Mouse (Mus musculus) frontal cortex, adult 2 months (tissue): ENCODE measurements around the gene Gm28729. TPM values are rescaled to one million over a fixed set of nuclear protein-coding genes. Genes with fewer than 3 reads are reported as not detected.

ENCODE experiments used
- DNase-seq, 2 experiments: peaks; one replicate each; pipeline ENCODE4 v3.0.0; 2022; ENCODE audit warnings: low spot score in 1 of 2; ENCODE audit errors: extremely low spot score in 1 of 2
- polyA plus RNA-seq: library from polyadenylated mRNA; depleted of rRNA; stranded (reverse); fragments of >200 nt; gene quantifications from 2 replicates; pipeline ENCODE4 v1.2.3, GENCODE M21; 2012; rRNA removed

Gm28729 gene
- polyA plus RNA-seq, 1 experiment, result 0.06 TPM

- DNase-seq, result no peak
Measured at GRCm38 (mm10) chr9:96469556-96470265, 55.4 kb downstream of the Gm28729 start.

DNA sequence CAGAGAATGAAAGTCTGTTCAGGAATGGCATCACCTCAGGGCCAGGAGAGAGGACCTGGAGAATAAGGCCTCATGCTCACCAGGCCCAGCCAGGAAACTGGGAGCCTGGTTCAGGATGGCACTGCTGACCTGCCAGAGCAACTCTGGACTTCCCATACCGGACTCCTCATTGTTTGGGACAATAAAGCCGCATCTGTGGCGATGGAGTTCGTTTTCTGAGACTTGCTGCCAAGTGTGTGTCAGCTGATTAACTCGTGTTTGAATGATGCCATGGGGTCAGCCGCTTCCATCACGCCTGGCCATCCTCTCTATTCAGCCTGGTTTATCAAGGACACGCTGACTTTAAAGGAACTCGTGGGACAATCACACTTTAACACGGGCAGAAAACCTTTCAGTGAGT, 61.4 kb downstream of the Gm28729 start:
- DNase-seq, result peak; percentile 20 to 30

DNA sequence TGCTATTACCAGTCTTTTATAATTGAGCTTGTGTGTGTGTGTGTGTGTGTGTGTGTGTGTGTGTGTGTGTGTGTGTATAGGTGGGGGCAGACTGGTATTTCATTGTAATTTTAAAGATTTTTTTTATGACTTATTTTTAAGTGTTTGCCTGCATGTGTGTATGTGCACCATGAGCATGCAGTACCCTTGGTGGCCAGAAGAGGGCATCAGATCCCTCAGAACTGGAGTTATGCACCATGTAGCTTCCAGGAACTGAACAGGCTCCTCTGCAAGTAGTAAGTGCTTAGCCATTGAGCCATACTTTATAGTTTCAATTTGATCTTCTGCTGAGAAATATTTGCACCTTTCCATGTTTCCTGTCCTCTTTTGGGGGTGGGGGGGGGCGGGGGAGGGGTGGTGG, 63.5 kb downstream of the Gm28729 start:
- no peak for DNase-seq

GRCm38 (mm10) chr9:96460117-96460865, 64.8 kb downstream of the Gm28729 start:
- DNase-seq, result no peak

GRCm38 (mm10) chr9:96455618-96456017, 69.4 kb downstream of the Gm28729 start:
- no peak for DNase-seq

DNA sequence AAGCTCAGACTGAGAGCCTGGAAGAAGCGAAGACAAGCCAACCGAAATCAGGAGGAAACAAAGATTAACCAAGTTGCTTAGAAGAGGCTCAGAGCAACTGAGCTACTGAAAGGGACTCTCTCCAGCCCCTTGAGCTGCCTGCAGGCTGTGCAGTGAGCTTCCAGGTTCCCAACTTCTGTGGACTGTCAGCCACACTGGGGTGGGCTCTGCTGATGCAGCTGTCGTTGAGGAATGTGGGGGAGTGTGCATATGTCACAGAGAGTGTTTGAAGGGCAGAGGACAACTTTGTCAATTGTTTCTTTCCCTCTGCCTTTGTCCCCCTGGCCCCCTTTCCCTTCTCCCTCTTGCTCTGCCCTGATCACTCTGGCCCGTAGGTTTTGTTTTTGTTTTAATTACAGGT, 72.1 kb downstream of the Gm28729 start:
- DNase-seq, result no peak

DNA sequence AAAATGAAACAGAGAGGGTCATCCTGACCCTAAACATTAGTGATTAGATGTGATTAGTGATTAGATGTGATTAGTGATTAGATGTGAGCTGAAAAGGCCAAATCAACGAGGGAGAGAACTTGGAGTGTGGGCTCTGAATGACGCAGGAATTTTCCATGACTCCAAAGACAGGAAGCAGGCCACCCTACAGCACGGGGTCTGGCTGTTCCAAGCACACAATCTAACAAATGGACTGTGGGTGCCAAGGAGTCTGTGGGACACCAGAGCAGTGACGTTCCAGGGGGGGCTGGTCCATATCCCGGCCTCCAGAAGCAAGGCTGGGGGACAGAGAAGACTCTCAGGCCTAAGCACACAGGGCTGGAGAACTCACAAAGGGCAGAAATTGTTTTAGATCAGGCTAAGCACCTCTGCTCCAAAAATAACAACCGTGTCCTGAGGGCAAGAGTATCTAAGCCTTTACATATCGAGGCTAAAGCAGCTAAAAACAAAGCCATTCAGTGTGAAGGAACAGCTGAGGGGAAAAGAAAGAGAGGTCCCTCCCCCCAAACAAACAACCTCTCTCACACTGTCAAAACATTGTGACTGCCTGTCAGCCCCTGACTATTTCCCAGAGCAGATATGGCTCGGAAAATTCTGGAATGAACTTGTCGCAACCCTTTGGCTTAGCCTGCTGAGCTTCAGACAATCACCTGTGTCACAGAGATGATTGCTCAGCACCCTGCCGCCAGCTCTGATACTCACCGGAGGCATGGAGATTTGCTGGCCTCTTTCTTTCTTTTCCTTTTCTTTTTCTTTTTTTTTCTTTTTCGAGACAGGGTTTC, 74.0 kb downstream of the Gm28729 start:
- DNase-seq, result no peak

DNA sequence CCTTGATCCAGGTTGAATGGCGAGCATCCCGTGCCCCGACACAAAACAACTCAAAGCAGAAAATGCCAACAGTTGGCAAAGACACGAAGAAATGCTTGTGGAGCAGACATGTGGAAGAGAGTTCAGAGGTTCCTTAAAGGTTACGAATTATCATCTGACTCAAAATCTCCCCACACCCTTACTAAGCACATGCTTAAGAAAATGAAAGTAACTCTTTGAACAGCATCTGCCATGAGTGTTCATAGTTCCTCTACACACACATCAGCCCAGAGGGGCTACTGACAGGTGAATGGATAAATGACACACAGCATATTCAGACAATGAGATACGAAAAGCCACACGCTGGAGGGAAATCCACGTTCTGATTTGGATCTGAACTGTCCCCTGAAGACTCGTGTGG, 75.5 kb downstream of the Gm28729 start:
- no peak for DNase-seq

- DNase-seq, result peak in 1 of 2 experiments; percentile 28
Measured at GRCm38 (mm10) chr9:96445351-96445750, 79.7 kb downstream of the Gm28729 start.

- no peak for DNase-seq
Measured at GRCm38 (mm10) chr9:96442081-96442480, 83.0 kb downstream of the Gm28729 start.

- DNase-seq, result peak in 1 of 2 experiments; percentile 17
Measured at GRCm38 (mm10) chr9:96438334-96438871, 86.7 kb downstream of the Gm28729 start.

GRCm38 (mm10) chr9:96437805-96438333, 87.2 kb downstream of the Gm28729 start:
- peak in 1 of 2 experiments; percentile 24 for DNase-seq

DNA sequence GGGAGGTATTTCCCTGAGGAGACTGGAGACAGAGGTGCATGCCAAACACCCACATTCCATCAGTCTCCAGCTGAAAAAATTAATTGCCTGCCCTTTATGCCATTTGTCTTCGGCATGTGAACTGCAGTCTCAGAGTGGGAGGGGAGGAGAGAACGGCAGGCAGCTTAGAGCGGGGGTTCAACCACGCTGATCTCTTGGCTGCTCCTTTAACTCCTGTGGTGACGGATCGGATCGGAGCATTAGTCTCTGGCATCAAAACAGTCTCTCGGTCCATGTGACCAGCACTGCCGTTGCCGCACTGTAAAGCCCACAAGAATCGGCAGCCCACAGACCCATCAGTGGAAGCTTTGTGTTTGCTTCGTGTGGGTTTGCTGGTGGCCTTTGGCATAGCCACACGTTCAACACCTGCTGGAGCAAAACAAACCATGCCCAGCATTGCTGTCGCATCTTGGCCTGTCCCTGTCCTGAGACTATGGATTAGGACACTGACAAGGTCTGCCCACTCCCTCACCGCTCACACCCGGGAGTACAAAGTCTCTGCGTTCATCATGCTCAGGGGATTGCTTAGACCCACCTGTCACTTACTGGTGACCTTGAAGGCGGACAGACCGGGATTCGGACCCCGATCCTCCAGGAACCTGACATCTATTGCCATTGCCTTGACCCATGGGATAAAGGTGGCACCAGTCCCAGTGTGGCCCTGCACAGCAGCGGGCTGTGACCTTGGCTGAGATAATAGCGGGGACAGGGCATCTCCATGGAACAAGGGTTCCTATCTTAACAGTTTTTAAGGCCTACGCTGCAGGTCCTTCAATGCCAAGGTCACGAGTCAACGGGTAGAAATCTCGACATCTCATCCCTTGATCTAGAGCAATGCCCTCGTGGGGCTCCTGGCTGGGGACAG, 87.9 kb downstream of the Gm28729 start:
- no peak for DNase-seq

Other genes starting within 250 kb of the Gm28729 start
- 135 and 142 TPM in 2 replicates for gene Atp1b3, start 160.8 kb downstream of the Gm28729 start, polyA plus RNA-seq
- 161 and 181 TPM in 2 replicates for gene Rnf7, start 46.6 kb downstream of the Gm28729 start, polyA plus RNA-seq
- gene Rasa2, start 106.4 kb upstream of the Gm28729 start, polyA plus RNA-seq, result 26.8 and 28.6 TPM in 2 replicates
- gene Zbtb38, start 227.6 kb upstream of the Gm28729 start, polyA plus RNA-seq, result 19.0 and 20.5 TPM in 2 replicates